Mouse (Mus musculus): Measurements from ENCODE around the gene Snd1. TPM values are rescaled to one million over a fixed set of nuclear protein-coding genes. Genes with fewer than 3 reads are reported as not detected.

The Snd1 gene
- polyA plus RNA-seq, 1 experiment from 2014 or later, result 120 TPM

DNA sequence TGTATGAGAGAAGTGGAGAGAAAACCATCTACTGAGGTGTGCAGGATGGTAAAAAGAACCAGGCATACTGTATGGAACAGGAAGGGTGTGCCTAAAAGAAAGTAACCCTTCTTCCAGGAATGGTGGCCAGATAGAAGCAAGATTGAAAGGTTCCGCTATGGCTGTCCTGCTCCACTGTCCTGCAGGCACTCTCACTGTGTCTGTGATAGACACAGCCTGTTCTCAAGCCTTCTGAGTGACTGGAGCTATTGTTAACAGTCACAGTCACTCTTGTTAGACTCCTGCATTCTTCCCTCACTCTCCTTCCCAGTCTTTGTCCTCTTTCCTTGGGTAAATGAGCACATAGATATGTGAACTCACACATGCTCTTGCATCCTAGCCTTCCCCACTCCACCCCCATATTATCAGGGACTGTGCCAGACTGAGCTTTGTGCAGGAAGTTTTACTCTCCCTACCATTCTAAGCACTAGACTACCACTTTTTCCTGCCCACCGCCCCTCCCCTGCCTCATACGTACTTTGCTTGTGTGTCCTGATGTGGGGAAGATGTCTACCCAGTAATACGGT lies 308.2 kb downstream of the Snd1 start:
- no peak overlapping the region for H3K27ac ChIP-seq
- no peak for ATAC-seq (ENCODE audit: insufficient number of reproducible peaks, low FRiP score, low TSS enrichment, low read depth)
- peaks cover 4% of the 10 kb centered on the region; the same call in 1 of the 2 replicates for H3K4me1 ChIP-seq
- no peaks in the 10 kb centered on the region for H3K9me3 ChIP-seq
- no peak overlapping the region for H3K4me3 ChIP-seq
- no peaks in the 10 kb centered on the region for H3K36me3 ChIP-seq
- H3K4me2 ChIP-seq, result no peak overlapping the region
- H3K27me3 ChIP-seq, result no peaks in the 10 kb centered on the region
- H3K9ac ChIP-seq, result no peak overlapping the region
- 89% methylated on average over 4 of the region's 4 CpGs for WGBS

DNA sequence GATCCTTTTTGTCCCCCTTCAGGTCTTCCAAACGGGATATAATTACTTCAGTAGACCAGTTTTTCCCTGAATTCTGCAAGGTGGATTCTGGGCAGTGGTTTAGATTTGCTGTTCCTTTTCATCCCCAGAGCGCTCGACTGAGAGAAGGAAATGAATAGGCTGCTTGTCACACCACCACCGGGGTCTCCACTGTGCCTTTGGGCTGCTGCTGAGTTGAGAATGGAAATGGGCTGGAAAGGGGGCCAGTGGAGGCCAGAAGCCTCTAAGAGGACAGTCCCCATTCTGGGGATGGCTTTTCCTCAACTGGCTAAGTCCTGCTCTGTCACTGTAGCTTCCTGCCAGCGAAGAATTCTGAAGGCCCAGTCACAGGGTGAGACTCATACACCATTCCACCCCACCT lies 309.0 kb downstream of the Snd1 start:
- no peaks in the 10 kb centered on the region for H3K9me3 ChIP-seq
- H3K27me3 ChIP-seq, result no peaks in the 10 kb centered on the region
- peaks cover 4% of the 10 kb centered on the region; the same call in 1 of the 2 replicates for H3K4me1 ChIP-seq
- ATAC-seq (ENCODE audit: insufficient number of reproducible peaks, low FRiP score, low TSS enrichment, low read depth), result no peak
- H3K36me3 ChIP-seq, result no peaks in the 10 kb centered on the region
- H3K27ac ChIP-seq, result no peak overlapping the region
- 83% methylated on average over 5 of the region's 5 CpGs for WGBS
- H3K4me2 ChIP-seq, result no peak overlapping the region
- no peak overlapping the region for H3K4me3 ChIP-seq
- no peak overlapping the region for H3K9ac ChIP-seq

DNA sequence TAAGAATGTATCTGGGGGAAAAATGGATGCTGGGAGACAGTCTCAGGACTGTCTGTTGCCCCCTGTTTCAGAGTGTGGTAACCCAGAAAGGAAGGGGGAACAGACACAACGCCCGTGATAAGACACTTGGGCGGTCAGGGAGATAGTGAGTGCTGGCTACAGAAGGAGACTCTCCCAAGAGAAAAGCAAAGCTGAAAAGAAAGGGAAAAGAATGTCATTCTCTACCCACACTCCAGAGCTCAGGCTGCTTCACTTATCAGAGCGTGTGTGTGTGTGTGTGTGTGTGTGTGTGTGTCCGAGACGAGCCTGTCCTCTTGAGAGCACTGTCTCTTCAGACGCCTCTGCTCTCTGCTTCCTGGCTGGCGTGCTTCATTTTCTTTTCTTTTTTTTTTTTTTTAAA lies 310.8 kb downstream of the Snd1 start:
- Histone ChIP-seq H3K4me3 (no peak overlapping the region), H3K9ac (no peak overlapping the region), H3K27ac (no peak overlapping the region), H3K27me3 (no peaks in the 10 kb centered on the region), H3K36me3 (no peaks in the 10 kb centered on the region), H3K4me2 (no peak overlapping the region), H3K4me1 (peaks cover 6% of the 10 kb centered on the region; the same call in 1 of the 2 replicates), H3K9me3 (no peaks in the 10 kb centered on the region)
- WGBS, result 82% methylated on average over 8 of the region's 8 CpGs
- no peak for ATAC-seq (ENCODE audit: insufficient number of reproducible peaks, low FRiP score, low TSS enrichment, low read depth)

DNA sequence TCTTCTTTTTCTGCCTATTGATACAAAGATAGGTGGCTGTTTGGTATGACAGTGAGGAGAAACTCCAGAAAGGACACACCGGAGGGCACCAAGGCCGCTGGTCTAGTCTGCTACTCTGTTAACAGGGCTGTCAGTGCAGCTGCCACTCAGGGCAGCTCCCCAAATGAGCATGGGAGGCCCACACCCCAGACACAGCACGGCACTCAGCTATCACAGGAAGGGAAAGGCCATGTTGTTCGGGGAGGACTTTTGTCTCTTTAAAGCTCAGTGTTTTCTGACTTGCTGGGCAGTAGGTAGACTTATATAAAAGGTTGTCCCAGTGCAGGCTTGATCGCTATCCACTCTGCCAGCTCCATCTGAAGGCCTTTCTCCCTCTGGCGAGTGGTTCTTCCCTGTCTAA lies 312.2 kb downstream of the Snd1 start:
- ATAC-seq (ENCODE audit: insufficient number of reproducible peaks, low FRiP score, low TSS enrichment, low read depth), result no peak
- H3K9me3 ChIP-seq, result no peaks in the 10 kb centered on the region
- no peaks in the 10 kb centered on the region for H3K27me3 ChIP-seq
- WGBS, result 62% methylated on average over 6 of the region's 6 CpGs
- no peaks in the 10 kb centered on the region for H3K36me3 ChIP-seq
- H3K27ac ChIP-seq, result no peak overlapping the region
- no peak overlapping the region for H3K9ac ChIP-seq
- H3K4me2 ChIP-seq, result no peak overlapping the region
- H3K4me1 ChIP-seq, result peaks cover 8% of the 10 kb centered on the region; the same call in 1 of the 2 replicates
- H3K4me3 ChIP-seq, result no peak overlapping the region

DNA sequence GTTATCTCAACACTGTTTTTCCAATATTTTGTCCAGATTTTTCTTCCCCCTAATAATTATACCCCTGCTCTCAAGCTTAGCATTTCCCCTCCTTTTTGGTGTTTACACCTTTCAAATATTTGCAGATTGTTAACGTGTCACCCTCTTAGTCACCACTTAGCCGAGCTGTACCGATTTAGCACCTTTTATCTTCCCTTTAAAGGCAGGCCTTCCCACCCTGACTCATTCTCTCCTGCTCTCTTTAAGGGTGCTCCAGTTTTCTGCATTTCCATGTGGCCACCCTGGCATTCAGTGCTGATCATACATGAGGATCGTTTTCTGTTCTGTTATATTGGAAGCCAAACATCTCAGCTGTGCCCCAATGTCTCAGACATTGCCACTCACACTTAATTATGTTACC lies 314.7 kb downstream of the Snd1 start:
- peaks cover 5% of the 10 kb centered on the region; the same call in 1 of the 2 replicates for H3K36me3 ChIP-seq
- H3K27ac ChIP-seq, result no peak overlapping the region
- ATAC-seq (ENCODE audit: insufficient number of reproducible peaks, low FRiP score, low TSS enrichment, low read depth), result no peak
- no peaks in the 10 kb centered on the region for H3K9me3 ChIP-seq
- H3K4me3 ChIP-seq, result no peak overlapping the region
- peaks cover 8% of the 10 kb centered on the region; the same call in 1 of the 2 replicates for H3K4me1 ChIP-seq
- WGBS, result 51% methylated on average over 4 of the region's 4 CpGs
- no peaks in the 10 kb centered on the region for H3K27me3 ChIP-seq
- no peak overlapping the region for H3K9ac ChIP-seq
- H3K4me2 ChIP-seq, result no peak overlapping the region

DNA sequence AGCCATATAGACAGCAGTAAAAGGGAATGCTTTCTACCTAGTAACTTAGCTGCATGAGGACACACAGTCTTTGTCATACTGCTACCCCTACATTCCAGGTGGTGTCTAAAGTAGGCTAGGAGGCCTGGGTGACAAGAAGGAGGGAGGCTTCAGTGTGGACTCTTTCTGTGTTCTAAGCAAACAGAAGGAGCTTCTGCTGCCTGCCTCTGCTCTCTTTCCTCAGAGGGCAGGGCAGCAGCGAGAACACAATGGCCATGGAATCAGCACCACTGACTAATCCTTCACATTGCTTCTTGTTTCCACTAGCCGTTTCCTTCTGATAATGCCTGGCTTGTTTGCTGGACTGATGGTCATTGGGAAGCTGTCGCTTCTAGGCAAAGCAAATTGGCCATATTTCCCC lies 316.2 kb downstream of the Snd1 start:
- no peak overlapping the region for H3K9ac ChIP-seq
- 73% methylated on average over 3 of the region's 3 CpGs for whole genome bisulfite sequencing
- no peak for ATAC-seq (ENCODE audit: insufficient number of reproducible peaks, low FRiP score, low TSS enrichment, low read depth)
- H3K4me3 ChIP-seq, result no peak overlapping the region
- H3K27me3 ChIP-seq, result no peaks in the 10 kb centered on the region
- peaks cover 8% of the 10 kb centered on the region; the same call in 1 of the 2 replicates for H3K4me1 ChIP-seq
- no peaks in the 10 kb centered on the region for H3K9me3 ChIP-seq
- peaks cover 13% of the 10 kb centered on the region for H3K36me3 ChIP-seq
- H3K4me2 ChIP-seq, result no peak overlapping the region
- H3K27ac ChIP-seq, result no peak overlapping the region

DNA sequence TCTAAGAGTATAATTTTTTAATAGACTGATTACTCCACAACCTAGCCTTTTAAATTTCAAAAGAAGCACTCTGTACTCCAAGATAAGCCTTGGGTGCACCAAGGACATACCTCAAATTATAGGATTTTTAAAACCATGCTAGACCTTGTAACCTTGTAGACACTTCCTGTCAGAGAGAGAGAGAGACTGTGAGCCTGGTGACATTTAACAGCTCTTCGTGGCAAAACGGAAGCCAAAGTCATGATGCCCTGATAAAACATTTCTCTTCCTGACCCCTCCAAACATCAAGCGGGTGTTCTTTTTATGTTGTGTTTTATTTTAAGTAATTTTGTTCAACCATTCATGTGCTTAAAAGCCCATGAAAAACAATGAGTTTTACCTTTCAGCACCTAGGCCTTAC lies 316.9 kb downstream of the Snd1 start:
- Histone ChIP-seq H3K4me2 (no peak overlapping the region), H3K4me3 (no peak overlapping the region), H3K4me1 (peaks cover 8% of the 10 kb centered on the region; the same call in 1 of the 2 replicates), H3K36me3 (peaks cover 19% of the 10 kb centered on the region), H3K27me3 (no peaks in the 10 kb centered on the region), H3K27ac (no peak overlapping the region), H3K9ac (no peak overlapping the region), H3K9me3 (no peaks in the 10 kb centered on the region)
- WGBS, result 83% methylated on average over 3 of the region's 3 CpGs
- no peak for ATAC-seq (ENCODE audit: insufficient number of reproducible peaks, low FRiP score, low TSS enrichment, low read depth)

DNA sequence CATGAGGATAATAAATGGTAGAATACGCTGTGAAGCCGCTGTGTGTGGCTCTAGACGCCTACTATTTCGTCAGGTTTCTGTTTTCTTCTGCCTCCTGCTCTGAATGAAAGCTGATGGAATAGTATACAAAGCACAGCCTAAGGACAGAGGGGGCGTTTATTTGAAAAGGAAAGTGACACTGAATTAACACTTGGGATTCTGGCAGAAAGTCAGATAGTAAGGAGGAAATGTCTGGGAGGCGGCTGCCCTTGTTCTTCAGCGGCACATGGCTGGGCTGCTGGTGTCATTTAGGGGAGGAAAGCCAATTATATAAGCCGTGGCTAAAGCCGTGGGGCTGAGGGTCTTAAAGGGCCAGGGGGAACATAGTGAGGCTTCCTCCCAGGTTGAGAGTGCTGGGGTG lies 320.4 kb downstream of the Snd1 start:
- no peak for ATAC-seq (ENCODE audit: insufficient number of reproducible peaks, low FRiP score, low TSS enrichment, low read depth)
- Histone ChIP-seq H3K9ac (no peak overlapping the region), H3K27ac (no peak overlapping the region), H3K36me3 (peaks cover 23% of the 10 kb centered on the region), H3K4me1 (peaks cover 4% of the 10 kb centered on the region; the same call in 1 of the 2 replicates), H3K4me2 (no peak overlapping the region), H3K4me3 (no peak overlapping the region), H3K27me3 (no peaks in the 10 kb centered on the region), H3K9me3 (no peaks in the 10 kb centered on the region)
- 42% methylated on average over 9 of the region's 9 CpGs for WGBS

DNA sequence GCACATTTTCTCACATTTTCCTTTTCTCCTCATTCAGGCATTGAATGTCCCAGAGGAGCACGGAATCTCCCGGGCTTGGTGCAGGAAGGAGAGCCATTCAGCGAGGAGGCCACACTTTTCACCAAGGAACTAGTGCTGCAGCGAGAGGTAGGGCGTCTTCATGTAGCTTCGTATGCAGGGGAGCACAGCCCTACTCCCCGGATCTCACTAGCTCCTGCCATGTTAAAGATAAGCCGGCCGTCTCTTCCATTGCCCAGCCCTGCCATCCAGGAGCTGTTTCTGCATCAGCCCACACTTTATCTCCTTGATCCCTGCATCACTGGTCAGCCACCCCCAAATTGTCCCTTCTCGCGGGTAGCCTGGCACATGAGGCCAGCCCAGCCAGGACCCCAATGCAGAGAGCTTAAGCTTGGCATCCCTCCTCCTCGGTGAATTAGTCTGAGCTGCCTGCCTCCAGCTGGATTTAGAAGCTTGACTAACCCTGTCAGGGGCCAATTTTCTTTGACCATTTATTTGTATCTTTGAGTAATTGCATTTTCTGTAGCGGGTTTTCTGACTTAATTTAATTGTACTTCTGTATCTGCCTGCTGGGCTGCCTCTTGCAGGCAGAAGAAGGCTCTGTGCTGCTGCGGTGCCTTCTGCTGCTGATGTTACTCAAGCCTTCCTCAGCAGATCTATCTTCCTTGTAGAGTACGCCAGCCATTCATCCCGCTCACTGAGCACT lies 321.0 kb downstream of the Snd1 start:
- ATAC-seq (ENCODE audit: insufficient number of reproducible peaks, low FRiP score, low TSS enrichment, low read depth), result no peak
- 88% methylated on average over 16 of the region's 16 CpGs for WGBS
- Histone ChIP-seq H3K9ac (no peak overlapping the region), H3K36me3 (peaks cover 23% of the 10 kb centered on the region), H3K4me2 (no peak overlapping the region), H3K9me3 (no peaks in the 10 kb centered on the region), H3K27me3 (no peaks in the 10 kb centered on the region), H3K27ac (no peak overlapping the region), H3K4me3 (no peak overlapping the region), H3K4me1 (peaks cover under 1% of the 10 kb centered on the region; the same call in 1 of the 2 replicates)

DNA sequence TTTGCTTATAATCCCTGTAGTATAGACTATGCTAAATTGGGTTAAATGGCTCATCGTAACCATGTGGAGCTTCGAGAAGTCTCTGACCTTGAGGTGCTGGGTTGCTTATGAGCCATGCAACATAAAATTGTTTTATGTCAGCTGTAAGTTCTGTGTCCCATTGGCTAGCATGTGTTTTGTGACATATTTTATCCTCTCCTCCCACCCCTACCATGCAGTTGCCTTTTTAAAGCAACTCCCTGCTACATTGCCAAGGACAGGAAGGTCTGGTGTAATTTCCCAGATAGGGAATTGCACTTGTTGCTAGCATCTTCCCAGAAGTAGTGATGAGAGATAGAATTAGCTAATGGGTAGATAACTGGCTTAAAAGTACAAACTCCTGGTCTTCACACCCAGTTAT lies 324.9 kb downstream of the Snd1 start:
- Histone ChIP-seq H3K27ac (no peak overlapping the region), H3K36me3 (peaks cover 18% of the 10 kb centered on the region), H3K4me2 (no peak overlapping the region), H3K27me3 (no peaks in the 10 kb centered on the region), H3K9ac (no peak overlapping the region), H3K4me1 (no peaks in the 10 kb centered on the region), H3K4me3 (no peak overlapping the region), H3K9me3 (no peaks in the 10 kb centered on the region)
- WGBS, result 68% methylated on average over 2 of the region's 2 CpGs
- ATAC-seq (ENCODE audit: insufficient number of reproducible peaks, low FRiP score, low TSS enrichment, low read depth), result no peak

DNA sequence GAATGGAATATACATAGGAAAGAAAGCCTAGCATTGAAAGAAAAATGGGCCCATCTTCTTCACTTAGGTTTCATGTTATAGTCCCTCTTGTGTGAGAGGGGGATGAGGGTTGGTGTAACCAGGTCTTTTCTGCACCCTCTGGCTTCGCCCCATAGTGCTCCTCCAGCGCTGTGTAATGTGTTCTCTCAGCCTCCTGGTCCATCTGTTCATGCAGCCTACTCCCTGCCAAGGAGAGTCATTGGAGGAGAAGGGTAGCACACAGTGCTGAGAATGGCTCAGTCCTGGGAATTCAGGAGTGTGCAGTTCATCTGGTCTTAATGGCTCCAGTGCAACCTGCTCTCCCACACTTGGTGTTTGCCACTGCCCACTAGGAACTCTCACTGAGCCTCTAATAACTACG lies 326.0 kb downstream of the Snd1 start:
- no peaks in the 10 kb centered on the region for H3K9me3 ChIP-seq
- H3K27me3 ChIP-seq, result no peaks in the 10 kb centered on the region
- ATAC-seq (ENCODE audit: insufficient number of reproducible peaks, low FRiP score, low TSS enrichment, low read depth), result no peak
- no peak overlapping the region for H3K4me3 ChIP-seq
- H3K36me3 ChIP-seq, result peaks cover 23% of the 10 kb centered on the region
- H3K27ac ChIP-seq, result no peak overlapping the region
- H3K9ac ChIP-seq, result no peak overlapping the region
- H3K4me2 ChIP-seq, result no peak overlapping the region
- H3K4me1 ChIP-seq, result no peaks in the 10 kb centered on the region
- WGBS, result 91% methylated on average over 3 of the region's 3 CpGs

DNA sequence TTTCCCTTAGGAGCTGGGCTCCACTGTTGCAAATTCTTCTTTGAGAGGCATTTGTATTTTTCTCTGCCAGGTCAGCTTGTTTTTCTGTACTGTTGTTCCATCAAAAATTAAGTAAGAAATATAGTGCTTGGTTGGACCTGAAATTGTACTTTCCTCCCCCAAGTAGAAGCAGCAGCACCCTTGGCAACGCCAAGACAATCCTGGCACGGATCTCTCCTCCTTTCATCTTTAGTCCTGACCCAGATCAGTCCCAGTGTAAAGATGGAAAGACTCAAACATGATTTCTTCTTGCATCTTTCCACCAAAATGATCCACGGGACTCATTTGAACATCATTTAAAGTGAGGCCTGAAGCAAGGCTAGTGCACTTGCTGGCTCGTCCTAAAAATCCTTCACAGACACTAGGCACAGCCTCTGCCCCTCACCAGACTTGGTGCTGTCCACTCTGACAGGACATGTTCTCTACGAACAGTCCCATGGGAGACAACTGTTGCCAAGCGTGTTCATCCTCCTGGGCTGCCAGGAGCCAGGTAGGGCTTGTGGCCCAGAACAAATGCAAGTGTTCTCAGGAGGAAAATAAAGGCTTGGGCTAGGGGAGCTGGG lies 328.8 kb downstream of the Snd1 start:
- Histone ChIP-seq H3K9ac (no peak overlapping the region), H3K27me3 (no peaks in the 10 kb centered on the region), H3K36me3 (peaks cover 11% of the 10 kb centered on the region; the same call in 1 of the 2 replicates), H3K9me3 (no peaks in the 10 kb centered on the region), H3K4me1 (0 out of 2 replicates have a peak, but pooled peaks cover 3% of the 10 kb centered on the region), H3K4me2 (no peak overlapping the region), H3K4me3 (no peak overlapping the region), H3K27ac (no peak overlapping the region)
- WGBS, result 90% methylated on average over 6 of the region's 6 CpGs
- ATAC-seq (ENCODE audit: insufficient number of reproducible peaks, low FRiP score, low TSS enrichment, low read depth), result no peak

All from limb, embryonic 15.5 days (tissue).